Comparison of ENCODE assay signal across 32 mouse cellular contexts in genomic region chr16:96932211-96932610, GRCm38 (mm10).
"Had no signal": no experiment of that assay in that cellular context is flagged by ENCODE, and none has a peak within 500 bp of the region (broad histone marks: within the 10 kb centered on the region; RNA-seq: fewer than 3 reads in every experiment).

No protein-coding gene starts in this region.

- H3K4me2 ChIP-seq: limb, embryonic 12.5 days; limb, embryonic 13.5 days; limb, embryonic 15.5 days; liver, embryonic 11.5 days; liver, embryonic 12.5 days; liver, embryonic 13.5 days; liver, embryonic 15.5 days; lung, embryonic 14.5 days; lung, embryonic 15.5 days; midbrain, embryonic 11.5 days; midbrain, embryonic 12.5 days; midbrain, embryonic 13.5 days; midbrain, embryonic 15.5 days; neural tube, embryonic 12.5 days; neural tube, embryonic 13.5 days had no signal

- H3K27ac ChIP-seq: limb, embryonic 10.5 days; limb, embryonic 12.5 days; limb, embryonic 13.5 days; limb, embryonic 15.5 days; liver, embryonic 12.5 days; liver, embryonic 13.5 days; liver, embryonic 14.5 days; liver, embryonic 15.5 days; lung, embryonic 15.5 days; macrophage; midbrain, embryonic 10.5 days; midbrain, embryonic 12.5 days; midbrain, embryonic 15.5 days; neural tube, embryonic 12.5 days; neural tube, embryonic 13.5 days had no signal

- H3K4me1 ChIP-seq: limb, embryonic 10.5 days; limb, embryonic 12.5 days; limb, embryonic 13.5 days; limb, embryonic 15.5 days; liver, embryonic 12.5 days; liver, embryonic 13.5 days; liver, embryonic 15.5 days; lung, embryonic 15.5 days; megakaryocyte, embryonic 14.5 days; neural tube, embryonic 12.5 days had no signal

- H3K9ac ChIP-seq: limb, embryonic 12.5 days; limb, embryonic 13.5 days; limb, embryonic 15.5 days; liver, embryonic 12.5 days; liver, embryonic 13.5 days; liver, embryonic 14.5 days; liver, embryonic 15.5 days; liver, postnatal 0 days; lung, embryonic 14.5 days; lung, embryonic 15.5 days; midbrain, embryonic 12.5 days; midbrain, embryonic 13.5 days; midbrain, embryonic 15.5 days; neural tube, embryonic 12.5 days; neural tube, embryonic 13.5 days had no signal

- ATAC-seq: liver, embryonic 12.5 days; liver, postnatal 0 days; lung, postnatal 0 days; midbrain, embryonic 13.5 days; midbrain, embryonic 15.5 days; midbrain, embryonic 16.5 days had no signal

- H3K27me3 ChIP-seq: limb, embryonic 12.5 days; limb, embryonic 13.5 days; limb, embryonic 15.5 days; lung, embryonic 15.5 days; megakaryocyte, embryonic 14.5 days; midbrain, embryonic 12.5 days; midbrain, embryonic 13.5 days; midbrain, embryonic 15.5 days; neural tube, embryonic 12.5 days; neural tube, embryonic 13.5 days had no signal

- DNase-seq: left cerebral cortex, postnatal 4 days; liver, embryonic 13.5 days; liver, postnatal 0 days; lung, adult 18-20 months; lung, adult 2 months; lung, embryonic 14.5 days; lung, postnatal 10 days; lung, postnatal 14 days; lung, postnatal 36 days; lung, postnatal 4 days; midbrain, embryonic 14.5 days had no signal

- H3K36me3 ChIP-seq: limb, embryonic 10.5 days; limb, embryonic 12.5 days; limb, embryonic 13.5 days; limb, embryonic 15.5 days; liver, embryonic 12.5 days; liver, embryonic 13.5 days; liver, embryonic 15.5 days; lung, embryonic 15.5 days; midbrain, embryonic 10.5 days; midbrain, embryonic 12.5 days; midbrain, embryonic 13.5 days; midbrain, embryonic 15.5 days; neural tube, embryonic 12.5 days; neural tube, embryonic 13.5 days had no signal

- H3K4me3 ChIP-seq: limb, embryonic 10.5 days; limb, embryonic 12.5 days; limb, embryonic 13.5 days; limb, embryonic 15.5 days; liver, embryonic 12.5 days; liver, embryonic 13.5 days; liver, embryonic 15.5 days; lung, embryonic 15.5 days; megakaryocyte, embryonic 14.5 days; midbrain, embryonic 10.5 days; midbrain, embryonic 12.5 days; midbrain, embryonic 13.5 days; midbrain, embryonic 15.5 days; myocyte; neural tube, embryonic 12.5 days; neural tube, embryonic 13.5 days had no signal

- H3K9me3 ChIP-seq: limb, embryonic 10.5 days; limb, embryonic 12.5 days; limb, embryonic 13.5 days; limb, embryonic 15.5 days; liver, embryonic 12.5 days; liver, embryonic 13.5 days; liver, embryonic 15.5 days; lung, embryonic 15.5 days; megakaryocyte, embryonic 14.5 days; midbrain, embryonic 10.5 days; midbrain, embryonic 12.5 days; midbrain, embryonic 13.5 days; midbrain, embryonic 15.5 days; neural tube, embryonic 12.5 days; neural tube, embryonic 13.5 days had no signal
